Mouse (Mus musculus) heart, embryonic 14.5 days (tissue): ENCODE data around the gene Etnk2. TPM values are rescaled to one million over a fixed set of nuclear protein-coding genes. Genes with fewer than 3 reads are reported as not detected.

Experiments
- ATAC-seq: fragments of 200-750 bp; cut with Nextera tagmentation; 2 replicates; pipeline ENCODE4 v1.8.0; 2017; ENCODE audit warnings: low read depth, moderate TSS enrichment; ENCODE audit not compliant: insufficient number of reproducible peaks, insufficient read depth, low FRiP score
- H3K27ac ChIP-seq, 2 experiments: fragments of 200-500 bp in 1 of 2; fragments of 300-500 bp in 1 of 2; sonication (generic) in 1 of 2; replicated peaks in 1 of 2; 2 replicates each; pipeline ENCODE4 v1.5.1; 2012 to 2014; ENCODE audit warnings: low read depth in 2 of 2, low read length in 2 of 2, control low read depth in 1 of 2, mild to moderate bottlenecking in 1 of 2, mixed read lengths in 1 of 2; ENCODE audit not compliant: control insufficient read depth in 1 of 2, insufficient read depth in 1 of 2
- H3K27me3 ChIP-seq: fragments of 300-500 bp; sonication (generic); 2 replicates; pipeline ENCODE4 v1.6.1; 2014; ENCODE audit warnings: mild to moderate bottlenecking, low read length, control low read depth; ENCODE audit not compliant: control insufficient read depth, insufficient read depth
- H3K36me3 ChIP-seq: fragments of 300-500 bp; sonication (generic); 2 replicates; pipeline ENCODE4 v1.6.1; 2014; ENCODE audit warnings: mild to moderate bottlenecking, control low read depth, low read length, mixed read lengths; ENCODE audit not compliant: control insufficient read depth, insufficient read depth
- H3K4me1 ChIP-seq, 2 experiments: fragments of 200-500 bp in 1 of 2; fragments of 300-500 bp in 1 of 2; sonication (generic) in 1 of 2; 2 replicates each; pipeline ENCODE4 v1.6.1; 2012 to 2014; ENCODE audit warnings: low read length in 2 of 2, control low read depth in 1 of 2, mixed read lengths in 1 of 2; ENCODE audit not compliant: control insufficient read depth in 2 of 2, insufficient read depth in 2 of 2
- H3K4me2 ChIP-seq: fragments of 300-500 bp; sonication (generic); 2 replicates; pipeline ENCODE4 v1.6.1; 2014; ENCODE audit warnings: mild to moderate bottlenecking, low read length
- H3K4me3 ChIP-seq, 2 experiments: fragments of 200-500 bp in 1 of 2; fragments of 300-500 bp in 1 of 2; sonication (generic) in 1 of 2; 2 replicates each; pipeline ENCODE4 v1.5.1; 2012 to 2014; ENCODE audit warnings: low read length in 2 of 2, mild to moderate bottlenecking in 2 of 2, control low read depth in 1 of 2, low read depth in 1 of 2, moderate library complexity in 1 of 2; ENCODE audit not compliant: control insufficient read depth in 1 of 2, insufficient read depth in 1 of 2
- H3K9ac ChIP-seq: fragments of 300-500 bp; sonication (generic); 2 replicates; pipeline ENCODE4 v1.6.1; 2014; ENCODE audit warnings: mild to moderate bottlenecking, low read length
- H3K9me3 ChIP-seq: fragments of 300-500 bp; sonication (generic); 2 replicates; pipeline ENCODE4 v1.6.1; 2016; ENCODE audit warnings: low read length, control low read depth; ENCODE audit not compliant: control insufficient read depth
- WGBS: fragments of 180-500 bp; shearing (Covaris S2); extraction: QIAGEN DNeasy Blood & Tissue Kit; methylation state at CpG from one replicate; pipeline ENCODE4 v1.1.7; 2014; 5-methylcytosine and 5-hydroxymethylcytosine counted together
- polyA plus RNA-seq: library from polyadenylated mRNA; unstranded; fragments of >200 nt; fragmentation: Nextera tagmentation; extraction: Ambion mirVana; gene quantifications from 2 replicates; pipeline ENCODE4 v1.2.1, GENCODE M21; 2014

Etnk2 gene
- polyA plus RNA-seq, 1 experiment from 2014 or later: 1.6 TPM

DNA sequence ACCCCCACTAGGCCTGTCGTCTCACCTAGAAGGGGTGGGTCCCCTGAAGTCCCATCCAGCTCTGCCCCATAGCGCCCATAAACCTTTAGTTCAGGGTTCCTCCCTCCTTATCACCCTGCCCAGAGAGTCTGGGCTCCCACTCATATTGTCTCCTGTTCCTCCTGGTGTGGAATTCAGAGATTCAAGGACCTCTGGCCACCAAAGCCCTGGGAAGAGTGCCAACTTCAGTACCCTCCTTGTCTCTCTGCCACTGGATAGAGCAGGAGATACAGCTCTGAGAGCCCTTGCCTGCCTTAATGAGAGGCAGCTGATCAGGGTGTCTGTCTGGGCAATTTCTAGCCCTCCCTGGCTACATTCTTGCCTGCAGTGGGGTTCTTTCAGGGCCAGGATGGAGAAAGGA lies 1.5 kb downstream of the Etnk2 start:
- H3K4me3 ChIP-seq: no peak overlapping the region
- no peak overlapping the region for H3K9ac ChIP-seq
- H3K36me3 ChIP-seq: no peaks in the 10 kb centered on the region
- H3K9me3 ChIP-seq: no peaks in the 10 kb centered on the region
- H3K4me2 ChIP-seq: no peak overlapping the region
- H3K4me1 ChIP-seq: peaks cover 18 to 26% of the 10 kb centered on the region in 2 experiments
- H3K27ac ChIP-seq: no peak overlapping the region
- ATAC-seq: no peak
- WGBS: 21% methylated on average over 2 of the region's 2 CpGs
- peaks cover 28% of the 10 kb centered on the region for H3K27me3 ChIP-seq

DNA sequence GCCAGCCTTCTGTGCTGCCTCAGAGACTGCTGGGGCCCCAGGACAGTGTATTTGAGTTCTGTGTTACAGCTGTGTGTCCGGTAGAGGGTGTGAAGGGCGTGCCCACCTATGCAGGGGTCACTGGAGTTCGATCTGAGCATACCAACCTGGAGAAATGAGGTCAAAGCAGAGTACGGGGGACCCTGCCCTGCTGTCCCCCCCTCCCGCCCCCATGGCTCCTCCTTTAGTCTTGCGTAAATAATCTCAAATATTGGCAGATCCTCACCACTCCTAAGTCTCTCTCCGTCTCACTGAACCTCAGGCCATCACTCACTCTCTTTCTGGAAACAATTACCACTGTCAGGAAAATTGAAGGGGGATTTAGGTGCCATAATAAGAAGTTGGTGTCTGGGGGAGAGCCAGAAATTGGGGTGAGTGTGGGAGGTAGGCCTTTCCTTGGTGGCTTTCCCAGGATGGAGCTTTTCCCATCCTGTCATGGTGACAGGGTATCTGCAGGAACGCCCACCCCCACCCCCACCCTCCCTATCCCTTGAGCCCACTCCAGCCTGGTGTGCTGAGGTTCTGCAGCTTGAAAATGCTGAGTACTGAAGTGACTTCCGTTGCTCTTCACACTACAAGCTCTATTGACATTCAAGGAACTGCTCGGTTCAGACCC lies 3.7 kb downstream of the Etnk2 start:
- WGBS: 55% methylated on average over 10 of the region's 10 CpGs
- Histone ChIP-seq H3K27ac (peak overlapping the region in 1 of 2 experiments; percentile 41; a peak in 1 of 4 replicates), H3K36me3 (no peaks in the 10 kb centered on the region), H3K9ac (no peak overlapping the region), H3K4me3 (no peak overlapping the region), H3K9me3 (no peaks in the 10 kb centered on the region), H3K4me1 (peaks cover 18 to 26% of the 10 kb centered on the region in 2 experiments), H3K4me2 (no peak overlapping the region), H3K27me3 (peaks cover 22% of the 10 kb centered on the region)
- no peak for ATAC-seq

- 11% methylated on average over 11 of the region's 11 CpGs for WGBS
- H3K27ac ChIP-seq: peak overlapping the region in 1 of 2 experiments; percentile 41; a peak in 1 of 4 replicates
- peaks cover 18% of the 10 kb centered on the region for H3K27me3 ChIP-seq
- ATAC-seq: no peak; the same call in 1 of the 2 replicates
- H3K9me3 ChIP-seq: no peaks in the 10 kb centered on the region
- H3K4me2 ChIP-seq: no peak overlapping the region
- no peaks in the 10 kb centered on the region for H3K36me3 ChIP-seq
- H3K9ac ChIP-seq: no peak overlapping the region
- H3K4me3 ChIP-seq: no peak overlapping the region
- peaks cover 18 to 26% of the 10 kb centered on the region in 2 experiments for H3K4me1 ChIP-seq
Measured at GRCm38 (mm10) chr1:133367606-133368488, 4.5 kb downstream of the Etnk2 start.

DNA sequence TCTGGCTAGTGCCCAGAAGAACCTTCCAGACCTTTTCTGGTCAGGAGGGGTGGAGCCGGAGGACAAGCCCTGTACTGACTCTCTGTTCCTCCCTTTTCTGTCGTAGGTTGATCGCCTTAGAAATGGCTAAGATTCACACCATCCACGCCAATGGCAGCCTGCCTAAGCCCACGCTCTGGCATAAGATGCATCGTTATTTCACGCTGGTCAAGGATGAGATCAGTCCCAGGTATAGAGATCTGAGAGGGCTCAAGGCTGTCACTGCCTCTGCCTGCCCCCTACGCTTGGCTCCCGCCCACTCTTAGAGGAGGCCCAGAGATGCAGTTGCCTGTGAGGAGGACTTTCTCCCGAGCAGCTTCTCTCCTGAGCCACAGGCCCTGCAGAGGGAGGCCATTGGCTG lies 5.3 kb downstream of the Etnk2 start:
- H3K27ac ChIP-seq: no peak overlapping the region

DNA sequence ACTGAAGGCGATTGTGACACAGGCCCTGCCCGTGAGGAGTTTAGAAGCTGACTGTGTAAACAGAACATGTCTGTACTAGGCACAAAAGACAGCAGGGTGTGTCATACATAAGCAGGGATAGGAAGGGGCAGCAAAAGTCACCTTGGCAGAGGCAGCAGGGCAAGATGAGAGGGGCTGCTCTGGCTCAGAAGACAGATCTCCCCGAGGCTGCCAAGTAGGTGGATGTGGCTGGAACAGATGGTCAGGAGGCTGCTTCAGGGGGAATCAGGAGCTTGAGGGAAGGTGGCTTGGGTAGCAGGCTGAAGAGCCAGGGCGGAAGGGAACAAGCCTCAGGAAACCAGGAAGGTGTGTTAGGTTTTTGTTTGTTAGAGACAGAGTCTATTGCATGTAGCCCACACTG lies 7.0 kb downstream of the Etnk2 start:
- no peak for ATAC-seq
- peaks cover 10 to 15% of the 10 kb centered on the region in 2 experiments for H3K4me1 ChIP-seq
- no peak overlapping the region for H3K27ac ChIP-seq
- H3K9ac ChIP-seq: no peak overlapping the region
- H3K4me3 ChIP-seq: no peak overlapping the region
- H3K27me3 ChIP-seq: peaks cover 7% of the 10 kb centered on the region; the same call in 1 of the 2 replicates
- 76% methylated on average over 4 of the region's 4 CpGs for WGBS
- no peak overlapping the region for H3K4me2 ChIP-seq
- H3K36me3 ChIP-seq: no peaks in the 10 kb centered on the region
- H3K9me3 ChIP-seq: no peaks in the 10 kb centered on the region

More for the DNA sequence above, 5.3 kb downstream of the Etnk2 start:
- no peak overlapping the region for H3K9ac ChIP-seq
- no peaks in the 10 kb centered on the region for H3K36me3 ChIP-seq
- no peak overlapping the region for H3K4me3 ChIP-seq
- no peak for ATAC-seq
- no peak overlapping the region for H3K4me2 ChIP-seq
- WGBS: 61% methylated on average over 10 of the region's 10 CpGs
- peaks cover 18 to 26% of the 10 kb centered on the region in 2 experiments for H3K4me1 ChIP-seq
- no peaks in the 10 kb centered on the region for H3K9me3 ChIP-seq
- H3K27me3 ChIP-seq: peaks cover 18% of the 10 kb centered on the region

- no peaks in the 10 kb centered on the region for H3K9me3 ChIP-seq
- no peak for ATAC-seq
- no peaks in the 10 kb centered on the region for H3K27me3 ChIP-seq
- peaks cover 8 to 12% of the 10 kb centered on the region in 2 experiments; a peak in 3 of 4 replicates for H3K4me1 ChIP-seq
- H3K4me2 ChIP-seq: no peak overlapping the region
- WGBS: 72% methylated on average over 6 of the region's 6 CpGs
- no peak overlapping the region for H3K9ac ChIP-seq
- no peaks in the 10 kb centered on the region for H3K36me3 ChIP-seq
- H3K27ac ChIP-seq: no peak overlapping the region
- H3K4me3 ChIP-seq: no peak overlapping the region
Measured at GRCm38 (mm10) chr1:133371431-133371830, 8.1 kb downstream of the Etnk2 start.

DNA sequence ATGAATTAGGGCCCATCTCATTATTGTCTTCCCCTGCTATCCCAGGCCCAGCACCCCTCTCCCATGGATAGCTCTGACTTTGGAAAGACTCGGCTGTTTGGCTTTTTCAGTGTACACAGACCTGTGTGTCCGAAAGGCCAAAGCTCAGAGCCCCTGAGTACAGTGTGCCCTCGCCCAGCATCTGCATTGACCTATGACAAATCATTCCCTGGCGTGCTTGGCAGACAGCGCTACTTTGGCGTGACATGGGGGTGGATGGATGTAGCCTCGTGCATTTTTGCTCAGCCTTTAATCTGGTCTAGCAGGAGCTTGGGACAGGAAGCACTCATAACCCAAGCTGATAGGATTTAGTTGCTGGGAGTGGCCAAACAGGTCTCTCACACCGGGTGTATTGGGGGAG lies 8.7 kb downstream of the Etnk2 start:
- Histone ChIP-seq H3K4me3 (no peak overlapping the region), H3K27me3 (no peaks in the 10 kb centered on the region), H3K9ac (no peak overlapping the region), H3K4me1 (peaks cover 8 to 12% of the 10 kb centered on the region in 2 experiments; a peak in 3 of 4 replicates), H3K4me2 (no peak overlapping the region), H3K27ac (no peak overlapping the region), H3K36me3 (no peaks in the 10 kb centered on the region), H3K9me3 (no peaks in the 10 kb centered on the region)
- WGBS: 52% methylated on average over 8 of the region's 8 CpGs
- ATAC-seq: no peak
